Mouse (Mus musculus) R1 (cell line): ENCODE data around the gene Susd3.

Experiments
- DNase-seq: peaks from one replicate; pipeline ENCODE4 v3.0.0-alpha.2; 2018; ENCODE audit warnings: low read depth, low spot score

Susd3 gene

DNA sequence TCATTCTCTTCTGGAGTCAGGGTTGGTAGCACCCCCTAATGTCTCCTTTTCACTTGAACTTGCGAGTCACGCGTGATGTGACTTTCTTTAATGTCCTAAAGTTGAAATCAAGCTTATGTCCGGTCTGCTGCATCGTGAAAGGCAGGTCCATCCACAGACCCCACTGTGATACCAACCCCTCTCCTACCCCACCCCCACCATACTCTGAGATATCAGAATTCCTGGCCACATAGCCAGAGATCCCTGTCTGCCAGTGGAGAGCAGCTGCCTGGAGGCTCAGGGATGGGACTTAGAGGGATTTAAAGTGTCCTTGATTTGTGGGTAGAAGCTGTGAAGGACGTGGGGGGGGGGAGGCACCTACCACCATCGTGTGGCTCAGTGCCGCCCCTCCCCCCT lies at the start of gene Susd3:
TSS of gene Susd3 (minus strand) at position 240 of the 396 bp plus-strand sequence.
- no peak for DNase-seq

DNA sequence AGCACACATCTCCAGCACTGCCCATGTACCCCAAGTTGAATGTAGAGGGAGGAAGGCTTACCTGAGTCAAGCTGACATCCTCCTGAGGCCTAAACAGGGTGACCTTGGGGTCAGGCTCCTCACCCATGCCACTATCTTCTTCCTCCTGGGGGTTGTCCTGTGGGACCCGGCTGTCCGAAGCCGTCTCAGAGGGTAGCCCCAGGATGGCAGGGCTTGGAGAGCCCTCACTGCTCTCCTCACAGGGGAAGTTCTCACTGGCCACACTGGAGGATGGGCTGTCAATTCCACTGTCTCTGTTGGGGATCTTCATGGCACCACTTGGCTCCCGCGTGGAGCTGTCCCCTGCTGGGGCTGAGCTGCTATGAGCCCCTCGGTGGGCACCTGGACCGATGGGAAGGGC lies 47.8 kb upstream of the Susd3 start:
- no peak for DNase-seq

DNA sequence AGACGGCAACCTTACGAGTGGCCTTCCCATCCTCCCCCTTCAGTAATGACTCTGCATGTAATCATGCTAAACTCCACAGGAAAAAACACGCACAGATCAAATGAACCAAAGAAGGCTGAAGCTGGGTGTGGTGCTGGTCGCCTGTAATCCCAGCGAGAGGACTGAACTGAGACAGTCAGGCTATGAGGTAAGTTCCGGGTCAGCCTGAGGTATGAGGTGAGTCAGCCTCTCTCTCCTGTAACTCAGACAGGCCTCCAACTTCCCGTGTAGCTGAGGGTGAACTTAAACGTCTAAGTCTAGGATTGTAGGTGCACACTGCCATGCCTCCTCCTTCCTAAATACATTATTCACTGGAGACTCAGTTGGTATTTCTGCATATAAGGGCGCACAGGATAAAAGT lies 45.6 kb upstream of the Susd3 start:
- DNase-seq = no peak

DNA sequence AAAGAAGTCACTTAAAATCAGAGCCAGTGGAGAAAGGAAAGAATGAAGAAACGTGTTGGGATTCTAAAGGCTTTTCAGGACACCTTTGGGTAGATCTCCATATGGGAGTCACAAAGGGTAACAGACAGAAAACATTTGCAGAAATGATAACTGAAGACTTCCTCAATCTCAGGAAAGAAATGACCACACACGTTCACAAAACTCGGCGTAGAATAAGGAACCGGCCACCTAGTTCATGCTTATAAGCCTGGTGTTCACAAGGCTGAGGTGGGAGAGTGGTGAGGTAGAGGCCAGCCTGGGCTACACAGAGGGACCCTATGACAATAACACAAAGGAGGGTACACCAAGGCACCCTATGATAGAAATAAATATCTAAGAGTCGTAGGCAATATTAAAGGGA lies 43.4 kb upstream of the Susd3 start:
- no peak for DNase-seq

DNA sequence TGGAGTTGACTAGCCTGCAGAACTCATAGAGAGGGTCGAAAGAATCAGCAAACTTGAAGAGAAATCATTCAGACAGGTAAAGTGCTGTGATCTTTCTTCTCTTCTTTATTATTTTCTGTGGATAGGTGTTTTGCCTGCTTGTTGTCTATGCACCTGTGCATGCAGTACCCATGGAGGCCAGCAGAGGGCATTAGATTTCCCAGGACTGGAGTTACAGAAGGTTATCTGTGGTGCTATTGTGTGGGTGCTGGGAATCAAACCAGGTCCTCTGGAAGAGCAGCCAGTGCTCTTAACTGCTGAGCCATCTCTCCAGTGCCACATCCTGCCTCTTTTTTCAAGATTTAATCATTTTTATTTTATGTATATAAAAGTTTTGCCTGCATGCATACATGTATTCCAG lies 42.9 kb upstream of the Susd3 start:
- peak; percentile 66 for DNase-seq

DNA sequence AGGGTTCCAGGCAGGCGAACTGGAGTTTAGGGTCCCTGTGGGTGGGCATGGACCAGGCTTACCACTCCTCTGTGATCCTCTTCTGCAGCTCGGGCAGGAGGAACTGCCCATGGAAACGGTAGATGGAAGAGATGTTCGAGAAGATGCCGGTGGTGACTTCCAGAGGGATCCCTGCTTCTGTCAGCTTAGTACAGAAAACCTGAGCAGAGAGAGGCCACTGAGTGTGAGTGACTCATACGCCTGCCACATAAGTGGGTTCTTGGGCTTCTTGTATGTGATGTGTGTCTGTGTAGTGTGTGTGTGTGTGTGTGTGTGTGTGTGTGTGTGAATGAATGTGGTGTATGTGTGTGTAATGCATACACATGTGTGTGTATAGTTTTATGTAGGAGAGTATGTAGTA lies 38.7 kb upstream of the Susd3 start:
- DNase-seq = no peak

DNA sequence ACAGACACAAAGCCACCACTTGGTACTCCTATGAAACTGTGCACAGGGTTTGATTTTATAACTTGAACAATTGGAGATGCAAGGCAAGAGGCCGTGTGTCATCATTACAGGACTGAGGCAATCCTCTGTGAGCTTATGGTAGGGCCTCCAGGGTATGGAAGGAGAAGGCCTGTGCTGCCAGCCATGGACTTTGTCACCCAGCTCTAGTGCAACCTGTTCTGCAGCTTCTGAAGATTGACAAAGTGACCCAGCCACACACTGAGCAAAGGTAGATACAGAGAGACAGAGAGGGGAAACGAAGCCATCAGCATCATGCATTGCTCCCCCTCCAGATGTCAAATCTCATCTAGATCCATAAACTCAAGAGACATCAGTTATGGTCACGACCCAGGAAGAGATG lies 38.2 kb upstream of the Susd3 start:
- DNase-seq = no peak

DNA sequence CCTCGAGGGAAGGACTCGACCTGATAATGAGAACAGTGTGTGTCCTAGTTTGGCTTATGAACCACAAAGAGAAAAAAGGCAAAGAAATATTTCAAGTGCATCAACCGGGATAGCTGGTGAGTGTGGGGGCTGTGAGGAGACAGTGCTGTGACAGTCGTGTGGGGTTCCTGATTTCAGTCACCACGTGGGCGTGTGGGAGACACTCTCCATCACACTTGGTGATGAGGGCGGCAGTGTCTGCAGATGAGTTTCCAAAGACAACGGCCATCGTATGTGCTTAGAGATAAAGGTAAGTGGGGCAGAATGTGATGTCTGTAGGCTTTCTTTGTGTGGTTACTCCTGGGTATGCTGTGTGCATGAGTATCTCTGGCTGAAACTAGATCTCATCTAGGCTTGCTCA lies 35.2 kb upstream of the Susd3 start:
- no peak for DNase-seq

DNA sequence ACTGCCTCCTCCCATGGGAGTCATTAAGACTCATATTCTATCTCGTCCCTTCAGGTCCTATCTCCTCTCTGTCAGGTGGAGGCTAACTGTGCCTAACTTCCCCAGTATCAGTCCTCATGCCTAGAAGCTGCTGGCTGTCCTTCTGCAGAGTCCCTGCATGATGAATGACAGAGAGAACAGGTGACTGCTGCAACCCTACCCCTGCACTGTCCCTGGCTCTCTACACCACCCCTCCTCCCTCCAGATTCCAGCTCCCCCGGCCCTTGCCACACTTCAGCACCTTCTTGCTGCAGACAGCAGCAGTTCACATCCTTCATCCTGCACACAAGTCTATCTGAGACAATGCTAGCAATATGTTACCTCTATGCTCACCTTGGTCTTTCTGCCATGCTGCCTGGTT lies 33.7 kb upstream of the Susd3 start:
- DNase-seq = no peak

DNA sequence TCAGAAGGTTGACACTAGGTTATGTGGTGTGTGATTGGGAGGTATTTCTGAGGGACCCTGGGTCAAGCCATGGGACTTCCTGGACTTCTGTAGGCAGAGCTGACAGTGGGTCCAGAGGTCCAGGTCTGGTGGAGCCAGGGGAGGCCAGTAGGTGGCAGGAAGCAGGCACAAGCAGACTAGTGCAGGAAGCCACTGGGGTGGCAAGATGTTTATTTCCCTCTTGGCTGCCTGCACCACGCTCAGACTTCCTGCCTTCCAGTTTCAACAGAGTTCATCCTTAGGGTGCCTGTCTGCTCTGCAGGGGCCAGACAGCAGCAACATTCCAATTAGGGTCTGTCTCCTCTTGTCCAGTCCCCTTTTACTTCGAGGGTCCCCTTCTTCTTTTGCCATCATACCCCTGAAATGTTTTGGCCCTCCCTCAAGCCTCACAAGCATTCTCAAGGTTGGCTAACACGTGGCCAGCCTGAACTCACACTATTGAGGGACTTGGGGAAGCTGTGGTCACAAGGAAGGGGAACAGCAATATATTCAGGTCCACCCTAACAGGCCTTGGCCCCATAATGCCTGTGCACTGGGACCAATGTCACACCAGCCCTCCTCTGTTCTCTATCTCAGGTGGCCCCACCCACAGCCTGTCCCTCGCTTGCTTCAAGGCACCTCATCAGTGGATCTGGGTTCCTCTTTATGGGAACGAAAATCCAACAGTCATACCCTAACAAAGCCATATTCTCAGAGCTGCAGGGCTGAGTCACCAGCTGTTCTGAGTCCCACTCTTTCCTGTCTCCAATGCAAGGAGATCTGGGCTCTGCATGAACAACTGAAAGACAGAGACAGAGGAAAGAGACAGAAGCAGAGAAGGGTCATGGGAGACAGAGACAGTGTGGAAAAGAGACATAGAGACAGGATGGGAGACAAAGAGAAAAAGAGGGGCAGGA lies 23.6 kb upstream of the Susd3 start:
- DNase-seq = no peak

DNA sequence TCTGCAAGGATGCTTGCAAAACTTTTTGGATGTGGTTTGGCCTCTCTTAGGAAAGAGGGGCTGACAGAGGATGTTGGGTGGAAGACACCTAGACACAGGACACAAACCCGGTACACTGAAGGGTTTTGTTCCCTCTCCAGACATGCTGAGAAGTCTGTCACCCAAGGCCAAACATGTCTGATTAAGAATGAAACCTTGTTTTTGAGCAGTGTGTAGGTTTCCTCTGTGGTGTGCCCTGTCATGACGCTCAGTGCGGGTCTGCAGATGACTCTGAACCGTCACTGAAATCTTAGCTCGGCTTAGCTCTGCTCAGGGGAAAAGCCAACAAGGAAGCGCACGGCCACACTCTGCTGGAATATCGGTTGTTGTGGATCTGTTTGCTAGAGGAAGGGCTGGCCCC lies 22.0 kb upstream of the Susd3 start:
- DNase-seq = no peak

DNA sequence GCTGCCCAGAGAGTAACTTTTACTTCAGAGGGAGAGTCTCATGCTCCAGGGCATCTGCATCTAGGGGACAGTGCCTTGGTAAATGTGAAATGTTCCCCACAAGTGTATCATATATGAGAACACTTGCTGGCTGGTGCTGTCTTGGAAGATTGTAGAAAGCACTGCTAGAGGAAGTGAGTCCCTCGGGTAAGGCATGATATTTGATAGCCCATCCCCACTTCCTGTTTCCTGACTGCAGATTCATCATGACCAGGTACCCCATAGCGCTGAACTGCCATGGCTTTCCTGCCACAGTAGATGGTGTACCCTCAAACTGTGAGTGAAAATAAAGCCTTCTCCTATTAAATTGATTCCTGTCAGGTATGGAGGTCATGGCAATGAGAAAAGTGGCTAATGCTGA lies 19.1 kb upstream of the Susd3 start:
- DNase-seq = no peak

DNA sequence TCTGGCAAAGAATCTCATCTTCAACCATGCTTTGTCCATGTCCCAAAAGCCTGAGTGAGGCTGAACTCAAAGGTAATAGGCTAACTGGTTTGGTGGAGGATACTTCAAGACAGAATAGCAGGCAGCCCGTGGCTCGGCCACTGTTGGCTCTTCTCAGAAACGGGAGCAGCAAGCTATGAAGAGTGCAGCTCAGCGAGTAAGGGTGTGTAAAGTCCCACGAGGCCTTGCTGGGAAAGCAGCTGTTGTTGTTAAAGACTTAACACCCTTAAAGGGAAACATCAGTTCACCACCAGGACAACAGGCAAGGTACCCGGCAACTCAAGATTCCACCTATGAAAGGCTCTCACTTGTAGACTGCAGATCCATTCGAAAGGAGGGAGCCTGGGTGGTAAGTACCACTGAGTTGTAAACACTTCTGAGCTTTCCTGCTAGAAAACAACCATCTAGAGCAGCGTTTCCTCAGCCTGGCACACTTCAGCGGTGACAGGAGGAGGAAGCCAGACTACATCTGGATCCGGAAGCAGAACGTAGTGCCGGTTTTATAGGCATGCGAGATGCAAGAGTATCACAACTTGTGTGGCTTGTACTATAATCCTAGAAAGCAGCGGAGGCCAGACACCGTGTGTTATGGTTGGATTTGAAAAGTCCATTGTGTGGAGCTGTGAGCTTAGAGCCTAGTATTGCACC lies 11.7 kb upstream of the Susd3 start:
- DNase-seq = no peak

DNA sequence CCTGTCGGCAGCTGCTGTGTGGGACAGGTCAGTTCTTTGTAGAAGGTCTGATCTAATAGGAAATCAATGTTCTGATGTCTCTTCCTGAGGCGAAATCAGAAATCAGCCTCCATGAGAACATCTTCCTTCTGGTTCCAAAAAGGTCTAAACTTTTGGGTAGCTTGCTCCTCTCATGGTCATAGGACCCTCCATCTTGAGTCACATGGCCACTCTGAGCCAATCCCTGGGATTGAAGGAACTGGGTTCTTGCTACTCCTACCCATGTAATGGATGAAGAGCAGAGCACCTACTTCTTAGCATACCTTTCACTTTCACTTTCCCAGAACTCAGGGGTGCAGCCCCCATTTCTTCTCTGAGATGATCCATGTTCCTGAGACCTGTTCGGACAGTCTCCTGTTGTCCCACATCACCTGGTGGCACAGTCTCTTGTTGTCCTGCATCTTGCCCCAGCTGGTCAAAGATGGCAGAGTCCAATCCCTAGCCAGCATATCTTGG lies 9.4 kb upstream of the Susd3 start:
- DNase-seq = no peak

DNA sequence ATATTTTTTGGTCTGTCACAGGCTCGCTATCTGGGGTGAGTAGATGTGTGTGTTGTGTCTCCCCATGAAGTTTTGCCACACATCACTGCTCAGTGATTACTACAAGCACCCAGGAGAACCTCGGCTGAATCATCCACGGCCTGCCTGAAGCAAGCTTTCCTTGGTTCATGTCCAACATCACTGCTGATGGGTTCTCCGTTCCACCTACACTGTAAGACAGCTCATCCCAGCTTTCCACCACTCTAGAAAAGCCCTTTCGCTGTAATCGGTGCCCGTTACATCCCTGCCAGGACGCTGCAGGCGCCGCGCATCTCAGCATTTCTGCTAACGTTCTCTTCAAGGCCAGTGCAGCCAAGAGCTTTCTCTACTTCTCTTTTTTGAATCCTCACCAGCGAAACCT lies 4.2 kb upstream of the Susd3 start:
- DNase-seq = no peak

DNA sequence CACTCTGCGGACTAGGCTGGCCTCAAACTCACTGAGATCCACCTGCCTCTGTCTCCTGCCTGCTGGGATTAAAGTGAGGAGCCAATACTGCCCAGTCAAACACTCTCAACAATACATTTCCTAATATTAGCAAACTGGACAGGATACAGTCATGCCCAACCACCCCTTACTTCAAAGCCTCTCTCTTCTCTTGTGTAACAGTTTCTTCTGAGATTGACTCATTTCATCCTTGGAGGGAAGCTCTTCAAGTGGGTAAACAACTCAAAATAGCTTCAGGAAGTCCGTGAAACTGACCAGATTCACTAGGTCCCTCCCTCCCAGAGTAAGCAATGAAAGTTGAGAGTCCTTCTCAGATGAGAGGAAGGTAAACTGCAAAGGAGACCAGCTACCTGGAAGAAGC lies 3.6 kb upstream of the Susd3 start:
- DNase-seq = no peak

DNA sequence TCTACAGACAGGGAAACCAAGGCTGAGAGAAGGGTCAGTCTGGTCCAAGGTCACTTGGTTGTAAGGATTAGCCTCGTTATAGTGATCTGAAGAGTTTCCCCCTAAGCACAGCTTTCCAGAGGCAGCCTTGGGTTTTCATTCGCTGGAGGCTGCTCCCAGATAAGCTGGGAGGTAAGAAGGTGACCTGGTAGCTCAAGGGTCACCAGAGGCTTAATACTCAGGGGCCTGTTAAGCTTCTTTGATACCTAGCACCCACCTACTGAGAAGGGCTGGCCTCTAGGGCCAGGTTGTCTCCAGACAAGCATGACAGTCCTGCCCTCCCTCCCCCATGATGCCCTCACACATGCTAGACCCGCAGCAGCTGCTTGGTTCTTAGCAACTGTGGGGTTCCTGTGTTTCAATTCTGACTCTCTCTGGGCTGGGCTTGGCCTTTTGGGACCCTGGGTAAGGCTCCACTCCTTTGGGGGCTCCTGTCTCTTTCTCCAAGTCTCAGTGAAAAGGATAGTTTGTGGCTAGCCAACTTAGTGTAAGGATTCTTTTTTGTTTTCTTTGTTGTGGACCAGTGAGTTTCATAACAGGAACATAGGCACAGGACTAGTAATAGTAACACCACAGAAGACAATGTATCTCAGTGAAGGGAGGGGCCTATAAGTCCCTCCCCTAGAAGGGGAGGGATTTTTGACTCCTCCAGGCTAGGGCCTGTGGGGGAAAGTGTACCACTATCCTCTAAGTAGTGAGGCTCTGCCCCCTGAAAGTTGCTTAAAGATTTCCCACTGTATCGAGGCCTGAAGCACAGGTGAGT lies 2.4 kb upstream of the Susd3 start:
- no peak for DNase-seq

DNA sequence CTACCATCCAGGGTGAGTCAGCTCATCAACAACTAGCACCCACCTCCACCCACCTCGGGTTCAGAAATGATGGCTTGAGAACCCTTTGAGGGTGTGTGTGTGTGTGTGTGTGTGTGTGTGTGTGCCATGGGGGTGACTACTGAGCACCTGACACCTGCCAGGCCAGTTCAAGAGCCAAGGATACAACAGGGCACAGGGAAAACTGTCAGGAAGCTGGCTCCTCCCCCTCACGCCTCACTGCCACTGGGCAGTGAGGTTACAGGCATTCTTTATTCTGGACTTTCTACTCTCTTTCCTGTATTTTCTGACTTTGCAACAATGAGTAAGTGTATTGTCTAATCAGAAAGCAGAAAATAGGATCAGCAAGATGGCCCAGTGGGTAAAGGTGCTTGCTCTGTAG lies 1.1 kb upstream of the Susd3 start:
- DNase-seq = no peak

DNA sequence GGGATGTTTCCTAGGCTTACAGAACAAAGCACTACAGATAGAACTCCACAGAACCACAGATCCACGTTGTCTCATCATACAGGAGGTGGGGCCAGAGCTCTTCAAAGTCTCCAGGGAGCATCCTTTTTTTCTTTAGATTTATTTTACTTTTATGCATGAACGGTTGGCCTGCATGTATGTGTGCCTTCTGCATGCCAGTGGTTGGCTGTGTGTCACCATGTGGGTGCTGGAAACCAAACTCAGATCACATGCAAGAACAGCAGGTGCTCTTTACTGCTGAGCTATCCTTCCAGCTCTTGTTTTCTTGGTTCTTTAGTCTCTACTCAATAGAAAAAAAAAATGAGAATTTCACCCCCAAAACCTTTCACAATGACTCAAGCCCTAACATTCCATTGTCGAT lies 417 bp upstream of the Susd3 start:
- DNase-seq = peak; percentile 13

DNA sequence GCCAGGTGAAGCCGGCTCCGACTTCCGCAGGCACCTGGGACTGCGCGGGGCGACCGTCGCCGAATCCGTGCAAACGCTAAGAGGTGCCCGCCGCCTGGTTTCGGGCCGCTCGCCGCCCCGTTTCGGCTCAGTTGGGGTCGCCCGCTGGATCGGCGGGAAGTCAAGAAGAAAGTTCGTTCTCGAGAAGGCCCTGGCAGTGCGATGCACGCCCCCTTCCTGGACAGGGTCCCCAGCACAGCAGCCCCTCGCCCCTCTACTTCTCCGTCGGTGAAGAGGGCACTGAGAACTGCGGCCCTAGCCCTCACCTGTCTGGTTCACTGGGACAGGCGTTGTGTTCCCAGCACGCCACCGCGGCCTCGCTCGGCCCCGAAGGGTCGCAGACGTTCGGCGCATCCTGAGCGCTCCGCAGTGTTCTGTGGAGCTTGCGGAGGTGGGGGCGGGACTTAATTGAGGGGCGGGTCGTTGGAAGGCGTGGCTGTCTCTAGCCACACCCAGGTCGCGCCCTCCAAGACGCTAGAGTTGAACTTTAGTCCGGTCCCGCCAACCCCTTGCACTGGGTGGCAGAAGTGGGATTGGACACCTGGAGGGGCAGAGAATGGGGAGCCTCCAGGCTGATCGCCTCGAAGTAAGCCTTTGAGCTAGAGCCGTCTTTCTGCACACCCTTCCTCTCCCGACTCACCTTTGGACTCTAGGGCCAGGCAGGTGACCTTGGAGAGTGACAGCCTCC lies 603 bp downstream of the Susd3 start:
- peak; percentile 80 for DNase-seq

DNA sequence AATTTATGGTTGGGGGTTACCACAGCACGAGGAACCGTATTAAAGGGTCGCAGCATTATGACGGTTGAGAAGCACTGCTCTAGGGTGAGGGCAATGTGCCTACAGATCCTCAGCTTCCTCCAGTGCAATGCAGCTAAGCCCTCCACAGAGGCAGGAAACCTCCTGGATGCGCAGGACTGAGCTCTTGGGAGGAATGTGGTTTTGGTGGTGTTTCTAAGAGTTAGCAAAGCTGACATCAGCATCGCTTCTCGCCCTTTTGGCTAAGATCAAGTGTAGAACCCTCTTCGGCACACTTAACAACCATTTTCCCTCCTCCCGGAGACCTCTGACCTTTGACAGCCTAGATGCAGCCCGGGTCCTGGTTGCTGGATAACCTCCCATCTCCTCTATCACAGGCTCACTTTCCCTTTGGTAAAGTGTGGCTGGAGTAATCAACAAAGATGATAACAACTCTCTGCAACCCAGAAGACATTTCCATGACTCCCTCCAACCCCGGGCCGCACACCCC lies 1.2 kb downstream of the Susd3 start:
- peak; percentile 19 for DNase-seq
